Mouse (Mus musculus): Measurements from ENCODE around the gene Sync. TPM values are rescaled to one million over a fixed set of nuclear protein-coding genes. Genes with fewer than 3 reads are reported as not detected.

The Sync gene
- total and polyA plus RNA-seq, 3 experiments: 0.31 to 0.43 TPM; not detected in 1

DNA sequence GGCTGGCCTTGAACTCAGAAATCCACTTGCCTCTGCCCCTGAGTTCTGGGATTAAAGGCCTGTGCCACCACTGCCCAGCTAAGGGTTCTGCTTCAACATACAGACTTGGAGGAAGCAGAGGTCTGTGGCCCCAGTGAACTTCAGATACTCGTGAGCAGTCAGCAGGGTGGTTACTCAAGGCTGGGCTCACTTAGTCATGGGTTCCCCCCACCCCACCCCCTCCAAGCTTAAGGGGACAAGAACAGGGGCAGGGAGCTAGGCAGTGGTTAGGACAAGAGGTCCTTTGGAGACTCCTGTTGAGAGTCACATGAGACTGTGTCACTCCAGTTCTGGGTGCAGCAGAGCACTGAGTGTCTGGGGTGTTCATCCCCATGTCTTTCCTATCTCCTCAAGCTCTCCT is 18.7 kb upstream of the Sync start:
- H3K4me1 ChIP-seq (ENCODE audit: control insufficient read depth in 1 of 2, insufficient read depth in 2 of 2, low read length in 2 of 2): peaks cover under 1 to 18% of the 10 kb centered on the region in 2 experiments; a peak in 3 of 4 replicates
- H3K4me3 ChIP-seq (ENCODE audit: control insufficient read depth in 1 of 2, insufficient read depth in 1 of 2, low read depth in 2 of 2, low read length in 2 of 2): no peak overlapping the region
- TF ChIP-seq USF2 (IDR thresholded peaks at IDR 0.05; ENCODE audit: borderline replicate concordance in 1 of 2, insufficient read depth in 1 of 2, low read depth in 1 of 2, low read length in 2 of 2) (no peak), MXI1 (IDR thresholded peaks at IDR 0.05; ENCODE audit: low read depth, low read length) (no peak), CTCF (IDR thresholded peaks at IDR 0.05 in 2 of 3, conservative IDR thresholded peaks at IDR 0.05 in 1 of 3; ENCODE audit: control insufficient read depth in 1 of 3, insufficient read depth in 1 of 3, low read depth in 2 of 3, low read length in 3 of 3, poor library complexity in 1 of 3, severe bottlenecking in 1 of 3) (no peak), GATA1 (IDR thresholded peaks at IDR 0.05; ENCODE audit: low read depth, low read length) (no peak), SIN3A (IDR thresholded peaks at IDR 0.05; ENCODE audit: low read length) (no peak), BHLHE40 (IDR thresholded peaks at IDR 0.05; ENCODE audit: borderline replicate concordance, low read depth, low read length) (no peak), HCFC1 (IDR thresholded peaks at IDR 0.05; ENCODE audit: low read depth, low read length) (no peak), TCF12 (IDR thresholded peaks at IDR 0.05; ENCODE audit: low read depth, low read length) (no peak), NRF1 (IDR thresholded peaks at IDR 0.05; ENCODE audit: insufficient read depth, low read depth, low read length, poor library complexity, severe bottlenecking) (no peak), MYB (IDR thresholded peaks at IDR 0.05; ENCODE audit: low read depth, low read length) (no peak)
- H3K9me3 ChIP-seq (replicated peaks; ENCODE audit: insufficient read depth, low read length): no peaks in the 10 kb centered on the region
- H3K27me3 ChIP-seq (ENCODE audit: control insufficient read depth in 1 of 2, insufficient read depth in 2 of 2, low read length in 2 of 2): no peaks in the 10 kb centered on the region
- no peaks in the 10 kb centered on the region for H3K36me3 ChIP-seq (ENCODE audit: control insufficient read depth in 1 of 2, insufficient read depth in 2 of 2, low read length in 2 of 2)
- no peak overlapping the region for H3K9ac ChIP-seq (ENCODE audit: control insufficient read depth, low read depth, low read length, poor library complexity, severe bottlenecking)
- no peak overlapping the region for H3K27ac ChIP-seq (ENCODE audit: control insufficient read depth, low read depth, low read length)
- no peaks in the 10 kb centered on the region for H3K79me2 ChIP-seq (ENCODE audit: control insufficient read depth, insufficient read depth, low read length, poor library complexity)
- DNase-seq (ENCODE audit: low read depth, low spot score): no peak

DNA sequence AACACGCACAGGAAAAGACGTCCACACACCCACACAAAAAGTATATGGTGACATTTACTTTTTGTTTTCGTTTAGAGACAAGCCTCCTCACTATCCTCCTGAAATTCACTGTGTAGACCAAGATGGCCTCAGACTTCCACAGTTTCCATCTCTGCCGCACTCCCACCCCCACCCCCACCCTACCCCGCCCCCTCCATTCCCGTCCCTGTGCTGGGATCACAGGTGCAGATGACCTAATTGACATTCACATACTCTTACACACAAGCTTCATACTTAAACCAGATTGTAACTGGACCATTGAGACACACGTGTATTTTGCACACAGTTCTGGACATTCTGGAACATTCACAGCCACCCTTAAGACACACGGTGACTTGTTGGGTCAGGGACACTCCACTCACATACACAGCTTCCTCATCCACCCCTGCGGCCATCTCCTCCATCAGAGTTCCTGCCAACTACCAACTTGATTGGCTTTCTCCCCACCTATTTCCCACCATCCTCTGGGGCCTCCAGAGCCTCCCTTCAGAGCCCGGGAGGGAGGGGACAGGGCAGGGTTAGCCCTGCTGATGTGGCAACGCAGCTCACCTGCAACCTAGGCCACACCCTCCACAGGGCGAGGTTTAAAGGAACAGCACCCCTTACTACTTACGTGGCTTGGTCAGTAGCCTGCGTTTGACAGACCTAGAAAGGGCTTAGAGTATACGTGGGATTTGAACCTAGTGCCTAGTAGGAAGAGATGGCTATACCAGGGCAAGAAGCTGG is 15.2 kb upstream of the Sync start:
- Histone ChIP-seq H3K9me3 (replicated peaks; ENCODE audit: insufficient read depth, low read length) (no peaks in the 10 kb centered on the region), H3K36me3 (ENCODE audit: control insufficient read depth in 1 of 2, insufficient read depth in 2 of 2, low read length in 2 of 2) (no peaks in the 10 kb centered on the region), H3K4me3 (ENCODE audit: control insufficient read depth in 1 of 2, insufficient read depth in 1 of 2, low read depth in 2 of 2, low read length in 2 of 2) (peak overlapping the region; percentile 36 to 61), H3K4me1 (ENCODE audit: control insufficient read depth in 1 of 2, insufficient read depth in 2 of 2, low read length in 2 of 2) (peaks cover 0 to 15% of the 10 kb centered on the region in 2 experiments; a peak in 2 of 4 replicates), H3K79me2 (ENCODE audit: control insufficient read depth, insufficient read depth, low read length, poor library complexity) (no peaks in the 10 kb centered on the region), H3K27me3 (ENCODE audit: control insufficient read depth in 1 of 2, insufficient read depth in 2 of 2, low read length in 2 of 2) (no peaks in the 10 kb centered on the region), H3K27ac (ENCODE audit: control insufficient read depth, low read depth, low read length) (peak overlapping the region; percentile 12; the same call in 1 of the 2 replicates), H3K9ac (ENCODE audit: control insufficient read depth, low read depth, low read length, poor library complexity, severe bottlenecking) (peak overlapping the region; percentile 28; the same call in 1 of the 2 replicates)
- peak; percentile 83 for DNase-seq (ENCODE audit: low read depth, low spot score)
- TF ChIP-seq RCOR1 (IDR thresholded peaks at IDR 0.05; ENCODE audit: low read depth, low read length) (0 out of 2 replicates have a peak, but pooled peaks have one; percentile 17), EP300 (IDR thresholded peaks at IDR 0.05; ENCODE audit: low read depth in 1 of 2, low read length in 2 of 2) (0 out of 4 replicates have a peak, but pooled peaks of 1 of the 2 experiments have one; percentile 11), ELF1 (IDR thresholded peaks at IDR 0.05; ENCODE audit: low read depth, low read length) (0 out of 2 replicates have a peak, but pooled peaks have one; percentile 21), CHD2 (IDR thresholded peaks at IDR 0.05; ENCODE audit: low read length) (no peak), MAX (IDR thresholded peaks at IDR 0.05; ENCODE audit: low read length) (0 out of 2 replicates have a peak, but pooled peaks have one; percentile 16), CHD1 (IDR thresholded peaks at IDR 0.05; ENCODE audit: low read depth, low read length) (no peak), GATA1 (IDR thresholded peaks at IDR 0.05; ENCODE audit: low read depth, low read length) (no peak), JUND (IDR thresholded peaks at IDR 0.05; ENCODE audit: low read depth, low read length) (no peak), HCFC1 (IDR thresholded peaks at IDR 0.05; ENCODE audit: low read depth, low read length) (peak; percentile 53; the same call in 1 of the 2 replicates), MEF2A (IDR thresholded peaks at IDR 0.05; ENCODE audit: extremely low read depth, insufficient replicate concordance, low read depth, low read length, poor library complexity, severe bottlenecking) (no peak), ZKSCAN1 (IDR thresholded peaks at IDR 0.05; ENCODE audit: low read depth, low read length) (no peak), RAD21 (IDR thresholded peaks at IDR 0.05; ENCODE audit: low read depth, low read length) (no peak), TAL1 (IDR thresholded peaks at IDR 0.05; ENCODE audit: low read length) (no peak), SMC3 (IDR thresholded peaks at IDR 0.05; ENCODE audit: low read depth, low read length) (no peak), MXI1 (IDR thresholded peaks at IDR 0.05; ENCODE audit: low read depth, low read length) (peak; percentile 50), ETS1 (IDR thresholded peaks at IDR 0.05; ENCODE audit: low read depth, low read length) (peak; percentile 37; the same call in 1 of the 2 replicates), TCF12 (IDR thresholded peaks at IDR 0.05; ENCODE audit: low read depth, low read length) (peak; percentile 35; the same call in 1 of the 2 replicates), ZMIZ1 (IDR thresholded peaks at IDR 0.05; ENCODE audit: low read depth, low read length) (no peak), USF1 (IDR thresholded peaks at IDR 0.05; ENCODE audit: low read depth, low read length) (no peak), UBTF (IDR thresholded peaks at IDR 0.05; ENCODE audit: borderline replicate concordance, insufficient read depth, low read depth, low read length) (no peak), MYC (IDR thresholded peaks at IDR 0.05; ENCODE audit: low read depth, low read length) (no peak), GABPA (IDR thresholded peaks at IDR 0.05; ENCODE audit: low read depth, low read length) (no peak)

Data from MEL (cell line).